Mouse (Mus musculus) lung, postnatal 25 days (tissue): ENCODE data around the gene Col18a1.
A peak's percentile ranks its signal among the peaks of the same experiment; 100 is the strongest.

Experiments used
- DNase-seq: peaks from one replicate; pipeline ENCODE4 v3.0.0; 2022; ENCODE audit warnings: low spot score

Gene Col18a1

DNA sequence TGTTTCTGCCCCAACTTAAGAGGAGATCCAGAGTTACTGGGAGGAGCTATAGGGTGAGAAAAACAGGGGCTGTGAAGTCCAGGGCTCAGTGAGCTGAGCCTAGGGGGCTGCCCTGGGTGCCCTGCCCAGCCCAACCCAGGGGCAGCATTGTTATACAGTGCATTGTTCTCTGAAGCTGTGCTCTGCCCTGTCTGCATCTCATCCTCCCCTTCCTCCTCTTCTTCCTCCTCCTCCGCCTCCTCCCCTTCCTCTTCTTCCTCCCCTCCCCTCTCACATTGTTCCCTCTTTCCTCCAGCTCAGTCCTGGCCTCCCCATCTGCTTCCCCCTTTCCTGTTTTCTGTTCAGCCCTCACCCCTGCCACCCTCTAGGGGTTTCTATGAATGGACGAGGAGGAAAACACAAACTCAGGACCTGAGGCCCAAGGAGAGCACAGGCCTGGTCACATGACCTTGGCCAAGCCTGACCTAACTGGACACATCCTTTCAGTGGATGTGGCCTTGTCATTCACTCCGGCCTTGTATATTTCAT lies 16.5 kb upstream of the Col18a1 start:
- DNase-seq, result no peak

DNA sequence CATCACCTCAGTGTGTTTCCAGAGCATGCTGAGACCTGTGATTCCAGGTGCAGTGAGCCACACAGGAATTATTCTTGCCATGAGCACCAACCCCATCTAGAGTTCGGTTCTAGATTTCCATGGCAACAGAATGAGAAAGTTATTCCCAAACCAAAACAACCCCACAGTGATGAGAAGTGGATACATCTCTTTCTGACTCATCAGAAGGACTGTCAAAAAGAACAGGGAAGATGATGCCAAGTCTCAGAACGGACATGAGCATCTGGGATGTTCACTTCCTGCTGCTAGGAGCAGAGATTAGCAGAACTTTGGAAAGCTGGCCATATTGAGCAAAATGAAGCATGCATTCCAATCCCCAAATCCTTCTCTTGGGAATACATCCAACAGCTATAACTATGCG lies 13.8 kb upstream of the Col18a1 start:
- no peak for DNase-seq

DNA sequence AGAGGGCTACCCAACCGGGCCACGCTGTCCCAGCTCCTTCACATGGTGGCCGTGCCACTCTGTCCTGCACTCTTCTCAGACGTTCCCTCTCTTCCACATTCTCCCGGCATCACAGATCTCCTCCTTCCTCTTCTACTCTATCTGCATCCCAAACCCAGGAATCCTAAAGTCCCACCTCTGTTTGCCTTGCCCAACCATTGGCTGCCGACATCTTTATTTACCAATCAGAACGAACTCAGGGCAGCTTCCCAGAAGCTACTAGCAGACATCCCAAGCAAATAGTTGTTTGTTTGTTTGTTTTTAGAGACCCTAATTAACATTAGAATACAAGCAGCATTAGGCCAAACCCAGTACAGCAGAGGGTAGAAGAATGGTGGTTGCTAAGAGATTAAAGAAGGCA lies 12.3 kb upstream of the Col18a1 start:
- DNase-seq, result no peak

DNA sequence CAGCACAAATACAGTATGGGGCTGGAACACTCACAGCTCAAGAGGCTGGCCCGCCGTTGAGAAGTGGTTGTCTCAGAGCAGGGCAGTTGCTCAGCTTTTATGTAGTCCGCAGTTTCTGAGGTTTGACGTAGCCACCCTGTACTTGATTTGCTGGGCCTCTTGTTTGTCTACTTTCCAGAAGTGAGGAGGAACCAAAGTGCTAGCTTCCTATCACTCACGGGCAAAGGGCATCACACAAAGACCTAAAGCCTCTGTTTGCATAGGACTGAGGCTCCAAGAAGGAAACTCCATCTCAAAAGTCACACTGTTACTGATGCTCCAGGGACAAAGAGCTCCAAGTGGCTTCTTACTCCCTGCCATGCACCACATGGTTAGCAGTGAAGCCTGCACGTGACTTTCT lies 4.1 kb upstream of the Col18a1 start:
- DNase-seq, result no peak

DNA sequence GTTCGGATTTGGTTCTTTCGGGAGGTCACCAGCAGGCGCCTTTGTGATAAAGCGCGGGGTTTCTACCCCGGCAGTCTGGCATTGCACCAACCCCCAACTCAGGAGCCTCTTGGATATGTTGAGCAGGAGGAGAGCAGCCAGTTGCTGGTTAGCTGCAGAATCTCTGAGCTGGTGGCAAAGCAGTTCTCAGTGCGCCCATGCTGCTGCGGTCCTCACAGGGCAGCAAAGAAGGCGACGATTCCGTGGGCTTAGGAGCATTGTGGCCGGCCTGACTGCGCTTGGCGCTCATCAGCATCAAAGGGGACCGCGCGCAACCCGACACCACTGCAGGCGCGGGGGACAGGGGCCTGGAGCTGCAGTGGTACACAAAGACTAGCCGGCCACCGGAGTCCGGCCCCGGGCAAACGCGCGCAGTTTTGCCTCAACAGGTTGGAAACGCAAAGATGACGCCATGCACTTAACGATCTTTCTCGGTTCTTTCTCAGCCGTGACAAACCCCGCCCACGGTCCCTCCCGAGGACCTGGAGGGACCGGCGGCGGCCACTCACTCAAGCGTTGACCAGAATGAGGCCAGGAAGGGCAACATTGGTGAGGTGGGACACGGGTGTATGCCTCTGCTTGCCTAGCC lies 916 bp downstream of the Col18a1 start:
- DNase-seq, result no peak

DNA sequence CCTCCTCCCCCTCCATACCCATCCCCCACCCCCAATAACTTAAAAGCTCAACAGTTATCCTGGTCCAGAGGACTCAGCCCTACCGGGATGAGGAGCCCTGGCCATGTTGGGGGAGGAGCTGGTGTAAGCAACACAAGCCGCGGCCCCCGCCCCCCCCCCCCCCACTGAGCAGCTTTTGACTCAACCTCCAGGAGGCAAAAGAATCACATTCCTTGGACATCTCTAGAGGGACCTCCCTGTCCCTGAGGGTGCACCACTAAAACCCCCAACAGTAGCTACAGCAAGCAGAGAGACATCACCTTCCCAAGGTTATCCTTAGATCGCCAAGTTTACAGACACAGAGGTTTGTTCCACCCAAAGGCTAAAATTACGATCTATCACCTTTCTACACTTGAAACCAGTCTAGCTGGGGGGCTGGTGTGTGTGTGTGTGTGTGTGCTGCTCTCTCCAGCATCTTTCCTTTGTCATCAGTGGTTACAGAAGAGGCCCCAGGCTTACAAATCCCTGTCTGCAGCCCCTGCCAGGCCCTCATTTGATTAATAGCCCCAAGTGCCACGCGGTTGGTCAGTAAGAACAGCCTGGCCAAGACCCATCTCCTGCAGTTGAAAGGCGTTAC lies 1.8 kb downstream of the Col18a1 start:
- no peak for DNase-seq

DNA sequence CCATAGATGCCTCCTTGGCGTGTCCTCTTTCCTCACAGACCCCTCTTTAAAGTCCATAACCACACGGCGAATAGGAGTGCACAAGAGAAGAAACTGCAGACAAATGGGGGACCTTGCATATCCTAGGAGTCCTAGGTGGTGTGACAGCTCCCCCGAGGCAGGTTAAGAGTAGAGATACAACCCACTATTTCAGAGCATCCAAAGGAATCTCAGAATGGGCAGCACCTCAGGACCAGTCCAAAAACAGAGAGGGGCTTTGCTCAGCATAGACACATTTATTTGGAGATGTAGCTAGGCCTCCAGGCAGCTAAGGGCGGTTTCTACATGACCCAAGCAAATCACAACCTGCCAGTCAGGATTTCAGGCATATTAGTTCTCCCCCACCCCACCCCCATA lies 2.3 kb downstream of the Col18a1 start:
- DNase-seq, result no peak

DNA sequence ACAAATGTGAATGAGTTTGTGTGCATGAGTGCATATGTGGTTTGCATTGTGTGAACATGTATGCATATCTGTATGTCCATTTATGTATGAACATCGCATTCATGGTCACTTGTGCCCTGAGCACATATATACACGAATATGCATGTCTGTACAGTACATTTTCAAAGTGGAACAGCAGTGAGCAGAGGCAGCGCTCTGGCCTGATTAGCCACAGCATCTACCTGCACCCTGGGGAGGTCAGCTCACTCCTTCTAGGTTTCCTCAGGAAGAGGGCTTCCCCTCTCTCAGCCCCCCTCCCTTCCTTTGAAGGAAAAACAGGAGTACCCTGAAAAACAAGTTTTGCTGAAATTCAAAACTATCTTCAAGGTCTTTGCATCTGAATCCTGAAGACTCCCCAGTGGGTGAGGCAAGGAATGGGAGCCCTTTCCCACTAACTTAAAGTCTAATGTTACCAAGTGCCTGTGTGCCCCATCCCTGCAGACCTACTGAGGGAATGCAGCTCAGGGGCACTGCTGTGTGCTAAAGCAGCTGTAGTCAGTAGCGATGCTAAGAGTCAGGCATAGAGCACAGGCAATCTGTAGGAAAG lies 2.9 kb downstream of the Col18a1 start:
- no peak for DNase-seq

DNA sequence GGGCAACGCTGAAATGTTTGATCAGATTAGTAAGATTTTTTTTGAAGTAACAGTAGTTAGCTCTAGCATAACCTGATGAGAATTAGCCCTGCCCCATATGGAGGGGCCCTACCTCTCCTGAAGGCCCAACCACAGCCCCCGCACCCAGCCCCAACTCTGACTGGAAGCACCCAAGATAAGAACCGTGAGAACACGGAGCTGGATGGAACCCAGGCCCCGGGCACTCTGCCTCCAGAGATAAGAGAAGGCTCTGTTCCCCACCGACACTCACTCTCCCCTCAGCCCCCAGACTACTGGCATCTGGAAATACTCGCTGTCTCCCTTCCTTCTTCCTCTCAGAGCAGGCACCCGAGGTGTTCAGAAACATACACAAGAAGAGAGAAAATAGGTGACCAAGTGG lies 6.8 kb downstream of the Col18a1 start:
- no peak for DNase-seq

DNA sequence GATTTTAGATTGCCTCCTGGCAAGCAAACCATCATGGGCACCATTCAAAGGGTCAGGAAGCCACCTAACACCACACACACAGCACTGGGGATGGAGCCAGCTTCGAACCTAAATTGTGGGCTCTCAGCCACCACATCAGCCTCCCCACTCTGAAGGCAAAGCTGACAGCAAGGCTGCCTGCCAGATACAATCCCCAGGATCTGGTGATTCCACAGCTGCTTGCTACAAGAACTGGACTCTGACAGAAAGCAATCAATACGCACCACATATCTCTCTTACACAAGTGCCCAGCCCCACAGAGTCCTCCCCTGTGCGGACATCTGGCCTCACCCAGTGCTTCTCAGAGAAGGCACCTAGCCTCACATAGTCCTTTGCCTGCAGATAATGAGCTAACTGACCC lies 7.4 kb downstream of the Col18a1 start:
- DNase-seq, result no peak

DNA sequence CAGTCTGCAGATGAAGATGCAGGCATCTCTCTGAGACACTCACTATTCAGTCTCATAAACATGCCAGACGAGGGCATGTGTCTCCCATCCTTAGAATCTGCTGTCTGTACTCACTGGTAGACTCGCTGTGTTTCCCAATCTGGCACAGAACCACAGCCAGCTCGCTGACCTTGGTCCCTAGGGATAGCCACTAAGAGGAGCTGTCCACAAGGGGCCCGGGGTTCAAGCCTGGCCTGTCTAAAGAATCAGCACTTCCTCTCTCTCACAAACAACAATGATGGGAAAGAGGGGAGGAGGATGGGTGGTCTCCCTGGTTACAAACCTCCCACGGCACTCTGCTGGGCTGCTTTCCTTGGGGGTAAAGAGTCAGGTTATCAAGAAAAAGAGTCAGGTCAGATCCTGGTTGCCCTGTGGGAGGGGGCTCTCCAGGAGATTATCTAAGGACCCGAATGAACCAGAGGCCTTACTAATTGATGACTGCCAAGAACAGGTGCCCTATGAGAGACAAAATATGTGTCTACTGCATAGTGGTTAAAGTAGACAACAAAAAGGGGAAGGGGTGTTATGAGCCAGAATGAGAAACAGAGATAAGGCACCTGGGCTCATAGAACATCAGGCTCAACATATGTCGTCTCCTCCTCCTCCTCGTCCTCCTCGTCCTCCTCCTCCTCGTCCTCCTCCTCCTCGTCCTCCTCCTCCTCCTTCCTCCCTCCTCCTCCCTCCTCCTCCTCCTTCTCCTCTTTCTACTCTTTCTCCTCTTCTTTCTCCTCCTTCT lies 8.9 kb downstream of the Col18a1 start:
- no peak for DNase-seq

DNA sequence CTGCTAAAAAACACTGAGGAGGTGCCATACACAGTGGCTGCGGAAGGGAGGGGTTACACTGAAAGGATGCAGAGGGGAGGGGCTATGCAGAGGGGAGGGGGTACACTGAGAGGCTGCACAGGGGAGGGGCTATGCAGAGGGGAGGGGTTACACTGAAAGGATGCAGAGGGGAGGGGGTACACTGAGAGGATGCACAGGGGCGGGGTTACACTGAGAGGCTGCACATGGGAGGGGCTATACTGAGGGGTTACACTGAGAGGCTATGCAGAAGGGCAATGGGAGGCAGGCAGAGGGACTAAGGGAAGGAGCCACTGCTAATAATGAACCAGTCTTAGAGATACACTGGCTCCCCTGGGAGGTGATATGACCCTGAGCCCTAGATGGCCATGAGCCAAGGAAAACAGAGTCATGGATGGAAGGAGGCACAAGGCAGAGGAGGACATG lies 14.1 kb downstream of the Col18a1 start:
- DNase-seq, result no peak

DNA sequence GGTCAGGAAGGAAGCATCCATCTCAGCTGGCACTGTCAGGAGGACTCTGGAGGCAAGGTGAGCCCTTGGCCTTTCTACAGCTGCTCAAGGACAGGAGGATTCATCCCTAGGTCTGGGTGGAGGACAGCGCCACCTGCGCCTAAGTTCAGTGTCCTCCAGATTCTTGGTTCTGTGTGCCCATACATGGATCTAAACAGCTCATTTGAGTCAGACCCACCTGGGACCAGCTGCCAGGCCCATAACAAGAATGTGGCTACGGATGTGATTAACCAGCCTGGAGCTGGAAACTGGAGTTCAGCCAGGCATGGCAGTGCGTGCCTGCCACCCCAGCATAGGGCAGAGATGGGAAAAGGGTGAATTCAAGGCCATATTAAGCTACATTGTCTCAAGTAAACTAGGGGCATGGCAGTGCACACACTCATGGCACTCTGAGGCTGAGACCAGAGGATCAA lies 14.8 kb downstream of the Col18a1 start:
- no peak for DNase-seq

DNA sequence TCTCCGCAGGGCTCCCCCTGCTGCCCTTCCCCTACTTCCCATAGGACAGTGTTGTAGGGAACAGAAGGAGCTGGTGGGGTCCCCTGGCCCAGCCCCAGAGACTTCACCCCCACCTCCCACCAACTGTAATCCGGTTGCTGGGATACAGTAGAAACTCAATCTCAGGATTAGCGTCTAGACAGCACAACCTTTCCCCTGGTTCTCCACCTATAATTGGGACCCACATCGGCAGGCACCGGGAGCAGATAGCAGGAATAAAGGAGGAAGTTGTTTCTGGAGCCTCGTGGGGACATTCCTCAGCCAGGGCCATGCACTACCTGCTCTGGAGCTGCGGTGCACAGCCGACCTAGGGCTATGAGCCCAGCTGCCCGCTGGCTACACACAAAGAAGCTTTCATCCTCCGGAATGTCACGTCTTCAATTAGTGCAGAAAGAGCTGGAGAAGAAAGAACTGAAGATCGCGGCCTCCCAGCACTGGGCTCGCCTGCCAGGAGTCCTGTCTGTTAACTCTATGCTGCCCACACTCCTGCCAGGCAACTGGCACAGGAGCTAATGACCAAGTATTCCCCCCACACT lies 15.3 kb downstream of the Col18a1 start:
- no peak for DNase-seq

DNA sequence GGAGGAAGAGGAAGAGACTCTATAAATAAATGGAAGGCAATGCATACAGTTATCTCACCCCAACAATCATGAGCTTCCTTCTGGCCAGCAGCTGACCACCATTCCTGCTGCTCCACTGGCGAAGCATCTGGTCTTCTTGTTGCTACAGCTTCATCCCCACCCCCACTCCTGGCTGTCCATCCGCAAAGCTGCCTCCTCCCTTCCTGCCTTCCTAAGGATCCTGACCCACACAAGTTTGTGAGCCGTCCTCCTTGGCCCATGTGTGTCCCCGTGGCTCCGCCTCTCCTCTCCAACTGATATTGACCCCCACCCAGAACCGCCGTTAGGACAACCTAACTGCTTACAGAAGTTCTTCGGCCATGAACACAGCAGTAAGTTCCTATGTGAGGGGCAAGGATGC lies 16.3 kb downstream of the Col18a1 start:
- DNase-seq, result no peak

DNA sequence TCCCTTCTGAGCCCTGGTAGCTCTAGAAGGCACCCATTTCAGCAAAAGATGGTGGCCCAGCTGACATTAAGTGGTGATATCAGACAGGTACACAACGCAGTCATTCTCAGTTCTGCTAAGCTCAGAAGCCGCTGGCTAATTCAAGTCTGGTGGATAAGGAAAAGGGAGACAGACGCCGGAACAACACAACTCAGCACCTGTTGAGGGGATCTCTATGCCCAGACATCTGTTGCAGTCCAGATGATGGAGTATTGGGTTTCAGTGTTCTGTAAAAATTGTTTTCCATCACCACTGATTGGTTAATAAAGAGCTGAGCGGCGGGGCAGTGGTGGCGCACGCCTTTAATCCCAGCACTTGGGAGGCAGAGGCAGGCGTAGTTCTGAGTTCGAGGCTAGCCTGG lies 18.8 kb downstream of the Col18a1 start:
- DNase-seq, result no peak

DNA sequence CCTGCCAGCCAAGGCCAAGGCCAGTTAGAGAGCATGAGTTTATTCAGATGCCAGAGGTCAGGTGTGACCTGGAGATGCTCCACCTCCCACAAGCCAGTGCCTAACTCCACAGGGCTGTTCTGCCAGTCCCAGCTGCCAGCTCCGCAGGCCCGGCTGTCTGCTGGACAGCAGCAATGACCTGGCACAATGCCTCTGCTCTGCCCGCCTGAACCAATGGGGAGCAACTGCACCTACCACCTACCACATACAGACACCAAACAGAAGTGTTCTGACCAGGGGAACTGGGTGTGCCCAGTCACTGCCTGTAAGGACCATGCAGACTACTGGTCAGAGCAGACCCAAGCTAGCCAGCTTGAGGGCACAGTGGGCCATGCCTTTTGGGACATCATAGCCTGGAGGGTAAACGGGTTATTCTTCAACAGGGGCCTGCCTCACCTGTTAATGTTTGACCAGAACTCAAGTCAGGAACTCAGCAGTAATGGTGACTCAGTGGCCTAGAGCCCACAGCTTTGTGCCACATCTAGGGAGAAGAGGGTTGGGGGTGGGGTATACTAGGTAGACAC lies 19.4 kb downstream of the Col18a1 start:
- peak; percentile 20 for DNase-seq

DNA sequence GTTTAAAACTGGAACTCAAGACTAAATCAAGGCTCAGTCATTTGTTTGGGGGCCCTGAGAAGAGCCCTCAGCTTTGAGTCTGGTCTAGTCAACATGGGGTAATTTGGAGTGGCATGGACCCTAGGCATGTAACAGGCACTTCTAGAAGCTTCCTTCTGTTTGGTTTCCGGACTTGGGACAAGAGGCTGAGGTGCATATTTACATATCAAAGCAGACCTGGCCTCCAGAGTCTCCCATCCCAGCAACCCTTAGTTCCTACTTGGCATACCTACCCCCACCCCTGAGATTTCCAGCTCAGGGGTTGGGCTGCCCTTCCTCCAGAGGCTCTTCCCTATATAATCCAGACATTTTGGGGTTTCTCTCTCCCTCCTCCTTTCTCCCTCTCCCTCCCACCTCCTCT lies 20.4 kb downstream of the Col18a1 start:
- DNase-seq, result no peak

DNA sequence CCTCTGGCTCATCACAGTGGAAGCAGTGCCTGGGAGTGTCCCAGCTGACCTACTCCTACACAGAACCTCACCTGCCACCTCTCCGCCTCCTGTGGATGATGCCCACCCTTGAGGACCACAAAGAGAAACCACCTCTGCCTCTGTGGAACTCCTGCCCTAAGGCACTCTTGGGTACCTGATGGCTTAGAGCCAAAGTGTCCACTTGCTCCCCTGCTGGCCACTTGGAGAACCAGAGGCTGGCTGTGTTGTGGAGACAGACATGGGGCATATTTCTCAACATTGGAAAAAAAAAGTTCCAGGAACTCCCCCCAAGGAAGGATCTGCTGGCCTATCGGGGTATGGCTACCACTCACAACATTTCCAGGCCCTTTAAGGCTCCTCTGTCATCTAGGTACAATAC lies 22.0 kb downstream of the Col18a1 start:
- peak; percentile 52 for DNase-seq

DNA sequence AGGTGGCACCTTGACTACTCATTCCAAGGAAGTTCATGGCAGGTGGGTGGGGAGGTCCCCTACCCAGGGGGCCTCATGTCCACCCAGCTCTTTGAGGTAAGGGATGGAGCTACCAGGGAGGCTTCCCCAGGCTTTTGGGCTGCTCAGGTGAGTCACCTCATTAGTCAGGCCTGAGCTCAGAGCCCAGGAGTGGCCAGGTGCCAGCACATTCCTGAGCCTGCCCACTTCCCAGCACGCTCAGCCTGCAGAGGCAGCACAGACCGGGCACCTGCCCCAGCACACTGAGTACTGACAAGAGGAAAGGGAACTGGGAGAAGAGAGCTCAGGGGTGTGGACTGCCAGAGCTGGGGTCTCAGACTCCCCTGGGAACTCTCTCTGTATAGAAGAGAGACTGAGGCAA lies 24.0 kb downstream of the Col18a1 start:
- peak; percentile 79 for DNase-seq

DNA sequence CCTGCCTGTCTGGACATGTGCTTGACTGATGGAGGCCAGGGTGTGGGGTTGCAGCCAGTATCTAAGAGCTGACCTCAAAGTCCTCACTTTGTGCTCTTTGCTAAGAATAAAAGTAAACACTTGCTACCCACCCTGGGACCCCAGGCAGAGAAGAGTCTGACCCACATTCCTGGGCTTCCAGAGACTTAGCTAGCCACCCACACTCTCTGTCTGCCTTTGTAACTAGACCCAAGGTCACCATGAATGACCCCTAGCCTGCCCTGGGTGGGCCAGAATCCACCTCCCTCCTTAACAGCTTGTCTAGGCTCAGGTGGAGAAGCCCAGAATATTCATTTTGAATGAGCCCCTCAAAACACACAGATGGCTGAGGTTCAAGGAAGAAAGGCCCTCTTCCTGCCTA lies 28.0 kb downstream of the Col18a1 start:
- DNase-seq, result no peak

DNA sequence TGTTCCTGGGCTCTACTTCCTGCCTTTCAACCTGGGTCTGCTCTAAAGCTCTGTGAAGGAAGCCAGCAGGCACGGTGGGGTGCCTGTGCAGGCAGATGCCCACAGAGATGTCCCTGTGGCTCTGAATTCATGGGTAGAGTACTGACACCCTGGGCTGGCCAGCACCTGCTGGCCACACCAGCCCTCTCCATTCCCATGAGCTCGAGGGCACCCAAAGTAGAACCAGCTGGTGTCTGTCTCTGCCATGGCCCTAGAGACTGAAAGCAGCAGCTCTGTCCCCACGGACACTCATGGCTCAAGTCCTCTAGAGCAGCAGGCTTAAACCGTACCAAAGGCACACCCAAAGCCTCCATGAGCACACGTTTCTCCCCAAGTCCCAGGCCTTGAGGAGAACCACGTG lies 30.1 kb downstream of the Col18a1 start:
- no peak for DNase-seq
